Mouse (Mus musculus) layer of hippocampus, postnatal 25 days (tissue): ENCODE results near the gene Mpdz. TPM values are rescaled to one million over a fixed set of nuclear protein-coding genes. Genes with fewer than 3 reads are reported as not detected.

Experiments
- DNase-seq, 2 experiments: peaks; one replicate each; pipeline ENCODE4 v3.0.0; 2022; ENCODE audit warnings: mixed read lengths in 2 of 2, low spot score in 1 of 2; ENCODE audit errors: extremely low spot score in 1 of 2
- total RNA-seq, 2 experiments: library from RNA; stranded (reverse); gene quantifications; 2 replicates each; pipeline ENCODE4 v1.2.3; 2021

Gene Mpdz
- total RNA-seq = 10 to 100 TPM; 71.4 to 77.0 TPM

GRCm38 (mm10) chr4:81442078-81442981 lies at the start of gene Mpdz:
Gene Mpdz (minus strand): TSS chr4:81442815.
- DNase-seq = peak; percentile 46 to 59

DNA sequence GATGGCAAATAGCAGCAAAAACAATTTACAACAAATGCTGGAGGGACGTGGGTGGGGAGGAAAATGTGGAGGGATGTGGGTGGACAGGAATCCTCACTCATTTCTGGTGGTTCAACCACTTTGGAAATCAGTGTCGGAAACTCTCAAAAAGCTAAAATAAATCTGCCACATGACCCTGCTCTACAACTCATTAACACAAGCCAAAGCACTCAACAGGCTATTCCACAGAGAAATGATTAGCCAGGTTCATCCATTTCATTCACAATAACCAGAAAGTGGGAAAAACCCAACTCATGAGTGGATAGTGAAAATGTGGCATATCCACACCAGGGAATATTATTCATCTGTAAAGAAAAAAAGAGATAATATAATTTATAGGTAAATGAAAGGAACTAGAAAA lies 47.9 kb upstream of the Mpdz start:
- no peak for DNase-seq

- no peak for DNase-seq
These were observed 42.0 kb upstream of the Mpdz start for GRCm38 (mm10) chr4:81484603-81485002.

DNA sequence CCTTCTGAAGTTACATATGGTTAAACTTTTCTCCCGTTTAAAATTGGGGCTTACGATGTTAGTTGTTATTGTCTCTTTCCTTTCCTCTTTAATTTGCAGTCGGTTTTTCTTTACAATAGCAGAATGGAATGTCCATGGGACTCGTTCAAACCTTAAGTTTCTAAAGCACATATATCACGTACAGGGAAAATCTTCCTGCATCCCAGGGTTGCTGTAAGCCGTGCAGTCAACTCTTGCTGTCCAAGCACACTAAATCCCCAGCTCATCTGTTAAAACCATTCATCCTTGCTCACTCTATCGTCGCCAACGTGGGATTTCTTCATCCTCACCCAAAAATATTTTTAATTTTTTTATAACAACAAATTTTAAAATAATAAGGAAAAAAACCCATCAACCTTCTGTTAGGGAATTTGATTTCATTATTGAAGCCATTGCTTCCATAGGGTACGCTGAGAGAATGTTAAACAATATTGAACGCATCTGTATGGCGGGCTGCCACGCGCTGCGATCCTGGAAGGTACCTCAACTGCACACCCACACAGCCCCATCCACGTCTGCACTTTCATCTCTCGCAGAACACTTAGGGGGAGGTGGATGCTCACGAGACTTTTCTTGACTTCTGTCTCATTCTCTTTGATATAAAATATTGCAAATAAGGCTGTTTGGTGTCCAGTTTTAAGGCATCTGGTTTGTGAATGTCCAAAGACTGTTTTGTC lies 41.4 kb upstream of the Mpdz start:
- no peak for DNase-seq

DNA sequence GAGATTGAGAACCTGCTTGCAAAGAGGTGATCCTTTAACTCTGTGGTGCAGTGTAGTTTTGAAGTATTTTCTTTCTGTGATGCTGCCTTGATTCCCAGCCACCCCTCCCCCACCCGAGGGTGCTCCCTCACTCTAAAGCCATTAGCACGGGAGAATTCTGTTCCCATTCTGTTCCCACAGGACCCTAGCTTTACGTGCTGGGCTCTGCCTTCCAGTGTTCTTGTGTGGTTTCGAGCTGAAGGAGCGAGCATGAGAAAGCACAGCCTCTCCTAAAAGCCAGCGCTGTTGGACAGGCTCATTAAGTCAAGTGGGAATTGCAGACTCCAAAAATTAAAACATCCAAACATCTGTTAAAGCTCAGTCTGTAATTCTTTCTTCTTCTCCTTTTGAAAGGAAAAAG lies 40.5 kb upstream of the Mpdz start:
- no peak for DNase-seq

- no peak for DNase-seq
These were observed 24.2 kb upstream of the Mpdz start for GRCm38 (mm10) chr4:81466821-81467220.

GRCm38 (mm10) chr4:81465172-81465571 lies 22.6 kb upstream of the Mpdz start:
- DNase-seq = no peak

GRCm38 (mm10) chr4:81462253-81462652 lies 19.6 kb upstream of the Mpdz start:
- DNase-seq = no peak

DNA sequence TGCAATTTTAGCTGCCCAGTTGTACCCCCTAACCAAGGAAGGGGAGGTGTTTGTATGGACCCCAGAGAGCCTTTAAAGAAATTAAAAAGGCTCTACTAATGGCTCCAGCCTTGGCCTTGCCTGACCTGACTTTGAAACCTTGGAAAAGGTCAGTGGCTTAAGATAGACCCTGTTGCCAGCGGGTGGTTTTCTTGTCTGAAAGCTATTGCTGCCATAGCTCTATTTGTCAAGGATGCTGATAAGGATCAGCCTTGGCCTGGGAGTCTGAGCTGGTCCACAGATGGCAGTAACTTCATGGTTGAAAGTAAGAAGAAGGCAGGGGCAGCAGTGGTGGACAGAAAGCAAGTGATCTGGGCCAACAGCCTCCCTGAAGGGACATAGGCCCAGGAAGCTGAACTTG lies 16.3 kb upstream of the Mpdz start:
- no peak for DNase-seq

- DNase-seq = no peak
These were observed 11.2 kb upstream of the Mpdz start for GRCm38 (mm10) chr4:81453806-81454205.

DNA sequence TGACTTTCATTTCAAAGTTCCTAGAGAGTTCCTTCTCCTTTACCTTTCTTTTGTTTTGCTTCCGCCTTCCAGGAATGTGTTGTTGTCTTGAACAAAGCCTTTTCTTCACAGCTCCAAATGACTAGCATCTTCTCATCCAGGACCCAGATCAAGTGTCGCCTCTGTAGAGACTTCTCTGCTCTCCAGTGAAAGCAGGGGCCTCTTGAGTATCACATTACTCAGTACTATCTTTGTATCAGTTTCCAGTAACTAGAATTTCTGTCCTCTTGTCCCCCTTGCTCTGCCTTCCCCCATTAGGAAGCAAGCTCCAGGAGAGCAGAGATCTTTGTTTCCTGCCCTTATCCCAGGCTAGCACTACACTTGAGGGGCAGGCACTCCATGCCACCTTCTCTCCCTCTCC lies 9.6 kb upstream of the Mpdz start:
- DNase-seq = no peak

DNA sequence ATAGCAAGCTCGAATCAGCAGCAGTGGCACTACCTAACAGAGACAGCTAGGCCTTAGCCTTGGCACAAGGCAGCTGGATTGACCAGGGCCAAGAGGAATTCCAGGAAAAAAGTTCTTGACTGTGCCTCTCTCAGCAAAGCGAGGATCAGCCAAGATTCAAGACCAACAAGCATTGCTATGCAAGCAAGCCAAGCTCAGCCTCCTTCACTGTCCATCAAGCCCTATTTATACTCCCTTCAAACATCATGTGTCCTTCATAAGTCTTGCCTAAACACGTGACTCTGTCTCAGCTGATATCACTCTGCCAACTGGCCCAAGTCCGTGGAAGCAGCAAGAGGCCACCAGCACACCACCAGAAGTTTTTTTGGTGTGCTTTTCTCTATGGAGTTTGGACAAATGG lies 6.8 kb upstream of the Mpdz start:
- no peak for DNase-seq

GRCm38 (mm10) chr4:81443566-81443965 lies 951 bp upstream of the Mpdz start:
- no peak for DNase-seq

DNA sequence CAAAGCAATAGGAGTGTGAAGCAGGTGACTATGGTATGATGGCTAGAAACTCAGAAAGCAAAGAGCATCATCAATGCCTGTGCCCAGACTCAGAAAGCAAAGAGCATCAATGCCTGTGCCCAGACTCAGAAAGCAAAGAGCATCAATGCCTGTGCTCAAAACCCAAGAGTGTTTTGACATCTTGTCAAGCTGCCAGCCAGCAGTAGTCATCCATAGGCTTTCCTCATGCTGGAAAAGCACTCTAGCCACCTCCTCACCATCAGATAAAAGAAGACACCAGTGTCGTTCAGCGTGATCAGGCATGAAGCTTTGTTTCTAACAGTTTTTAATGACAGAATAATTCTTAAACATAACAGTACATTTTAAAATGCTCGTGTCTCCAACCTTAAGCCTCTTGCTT lies 8.7 kb downstream of the Mpdz start:
- no peak for DNase-seq

DNA sequence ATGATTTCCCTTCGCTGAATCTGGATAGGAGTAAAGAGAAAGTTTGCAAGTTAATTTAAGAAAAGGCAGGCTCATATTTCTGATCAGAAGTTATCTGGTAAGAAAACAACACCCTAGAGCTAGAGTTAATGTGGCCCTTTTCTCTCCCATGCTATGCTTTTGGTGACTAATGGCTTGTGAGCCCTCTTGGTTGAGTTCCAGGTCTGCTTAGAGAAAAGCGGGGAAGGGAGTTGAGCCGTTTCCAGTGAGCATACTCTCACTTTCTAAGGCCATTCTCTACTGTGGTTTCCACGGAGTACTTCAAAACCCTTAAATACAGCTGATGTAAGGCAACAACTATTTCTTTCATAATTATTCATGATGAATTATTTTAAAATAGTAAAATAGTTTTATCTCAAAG lies 11.8 kb downstream of the Mpdz start:
- DNase-seq = no peak

DNA sequence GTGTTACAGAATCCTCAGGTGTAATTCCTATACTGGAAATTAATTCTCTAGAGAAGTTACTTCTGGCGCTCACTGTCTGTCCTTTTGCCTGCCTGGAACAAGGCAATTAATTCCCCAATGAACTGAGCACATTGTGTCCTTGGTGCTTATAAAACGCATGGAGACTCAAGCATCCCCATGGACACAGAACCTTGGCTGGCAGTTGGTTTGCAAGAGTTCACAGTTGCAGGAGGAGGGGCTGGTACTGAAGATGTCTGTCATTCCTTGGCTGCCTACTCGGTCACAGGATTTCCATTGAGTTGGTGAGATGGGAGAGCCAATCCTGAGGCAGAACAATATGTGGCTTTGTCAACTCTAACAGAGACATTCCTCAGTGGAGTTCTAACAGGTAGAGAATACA lies 12.5 kb downstream of the Mpdz start:
- no peak for DNase-seq

DNA sequence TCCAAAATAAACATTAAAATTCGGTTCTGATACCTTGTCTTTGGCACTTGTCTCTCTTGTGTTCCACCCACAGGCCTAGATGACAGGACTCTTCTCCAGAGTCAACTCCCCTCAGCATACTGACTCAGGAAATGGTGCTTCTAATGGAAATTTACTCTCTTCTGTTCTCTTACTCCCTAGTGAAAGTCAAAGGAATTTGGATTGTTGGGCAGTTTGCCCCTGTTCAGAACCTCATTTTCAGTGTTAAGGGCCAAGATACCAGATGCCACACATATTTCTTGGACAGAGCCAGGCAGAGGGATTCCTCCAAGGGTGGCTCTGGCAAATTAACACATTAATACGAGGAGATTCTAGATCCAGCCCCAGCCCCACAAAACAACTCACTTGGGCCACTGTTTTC lies 12.9 kb downstream of the Mpdz start:
- no peak for DNase-seq

- no peak for DNase-seq
These were observed 19.1 kb downstream of the Mpdz start for GRCm38 (mm10) chr4:81423556-81423955.

- DNase-seq = no peak
These were observed 21.0 kb downstream of the Mpdz start for GRCm38 (mm10) chr4:81421621-81422020.

GRCm38 (mm10) chr4:81415324-81416026 lies 27.1 kb downstream of the Mpdz start:
- DNase-seq = no peak

GRCm38 (mm10) chr4:81414684-81415323 lies 27.8 kb downstream of the Mpdz start:
- DNase-seq = no peak
